Mouse (Mus musculus) ES-E14 (cell line): ENCODE measurements around the gene Deaf1. TPM values are rescaled to one million over a fixed set of nuclear protein-coding genes. Genes with fewer than 3 reads are reported as not detected.
A peak's percentile ranks its signal among the peaks of the same experiment; 100 is the strongest.

Experiments used
- DNase-seq: peaks from one replicate; pipeline ENCODE4 v3.0.0-alpha.2; 2013; ENCODE audit warnings: low read depth, low spot score
- H3K27ac ChIP-seq: 2 replicates; pipeline ENCODE4 v1.5.1; 2012; ENCODE audit warnings: low read depth, mild to moderate bottlenecking, low read length, moderate library complexity, mixed read lengths; ENCODE audit not compliant: poor library complexity, insufficient read depth, severe bottlenecking
- H3K36me3 ChIP-seq: 2 replicates; pipeline ENCODE4 v1.6.1; 2012; ENCODE audit warnings: mild to moderate bottlenecking, low read length, moderate library complexity, mixed read lengths; ENCODE audit not compliant: control insufficient read depth, poor library complexity, insufficient read depth, severe bottlenecking
- H3K4me1 ChIP-seq, 2 experiments: fragments of 150-350 bp in 1 of 2; sonication (generic) in 1 of 2; 2 replicates each; pipeline ENCODE4 v1.6.1; 2012; ENCODE audit warnings: low read length in 2 of 2, mild to moderate bottlenecking in 1 of 2, mixed read lengths in 1 of 2; ENCODE audit not compliant: control insufficient read depth in 2 of 2, insufficient read depth in 2 of 2, poor library complexity in 1 of 2
- H3K4me3 ChIP-seq, 2 experiments: fragments of 150-350 bp in 1 of 2; sonication (generic) in 1 of 2; 2 replicates each; pipeline ENCODE4 v1.5.1; 2012; ENCODE audit warnings: low read length in 2 of 2, low read depth in 1 of 2, mild to moderate bottlenecking in 1 of 2, mixed read lengths in 1 of 2; ENCODE audit not compliant: insufficient read depth in 1 of 2, poor library complexity in 1 of 2, severe bottlenecking in 1 of 2
- H3K9ac ChIP-seq: 2 replicates; pipeline ENCODE4 v1.6.1; 2012; ENCODE audit warnings: low read depth, mild to moderate bottlenecking, low read length, mixed read lengths; ENCODE audit not compliant: poor library complexity, insufficient read depth, severe bottlenecking
- H3K9me3 ChIP-seq: fragments of 150-350 bp; sonication (generic); 2 replicates; pipeline ENCODE4 v1.6.1; 2012; ENCODE audit warnings: low read depth, mild to moderate bottlenecking, low read length; ENCODE audit not compliant: control insufficient read depth, insufficient read depth
- CHD2 ChIP-seq: IDR thresholded peaks from 2 replicates; pipeline ENCODE4 v1.6.1; 2014; ENCODE audit warnings: mild to moderate bottlenecking, low read depth, low read length, inconsistent platforms
- HCFC1 ChIP-seq: IDR thresholded peaks from 2 replicates; pipeline ENCODE4 v1.6.1; 2012; ENCODE audit warnings: low read length, inconsistent platforms, borderline replicate concordance; ENCODE audit not compliant: insufficient read depth
- MAFK ChIP-seq: IDR thresholded peaks from 2 replicates; pipeline ENCODE4 v1.6.1; 2014; ENCODE audit warnings: mild to moderate bottlenecking, low read depth, low read length, inconsistent platforms; ENCODE audit not compliant: insufficient read depth
- ZC3H11A ChIP-seq: IDR thresholded peaks from 2 replicates; pipeline ENCODE4 v1.6.1; 2012; ENCODE audit warnings: low read depth, mild to moderate bottlenecking, inconsistent platforms, low read length, borderline replicate concordance
- ZNF384 ChIP-seq: IDR thresholded peaks from 2 replicates; pipeline ENCODE4 v1.6.1; 2012; ENCODE audit warnings: low read depth, low read length, inconsistent platforms
- in situ Hi-C, 2 experiments: fragments of 600-800 bp; cut with MboI; formaldehyde crosslinking; loops; one replicate each; pipeline ENCODE4 v1.15.1; 2025; ENCODE audit warnings: low sequenced_read_pairs in 2 of 2, inconsistent platforms in 1 of 2; ENCODE audit not compliant: unreplicated experiment in 2 of 2
- total RNA-seq: library from RNA; depleted of rRNA; stranded (reverse); fragments of 300-350 nt; gene quantifications from 2 replicates; pipeline ENCODE4 v1.2.3, GENCODE M21; 2012

Gene Deaf1
- total RNA-seq, 1 experiment: 23.7 TPM

DNA sequence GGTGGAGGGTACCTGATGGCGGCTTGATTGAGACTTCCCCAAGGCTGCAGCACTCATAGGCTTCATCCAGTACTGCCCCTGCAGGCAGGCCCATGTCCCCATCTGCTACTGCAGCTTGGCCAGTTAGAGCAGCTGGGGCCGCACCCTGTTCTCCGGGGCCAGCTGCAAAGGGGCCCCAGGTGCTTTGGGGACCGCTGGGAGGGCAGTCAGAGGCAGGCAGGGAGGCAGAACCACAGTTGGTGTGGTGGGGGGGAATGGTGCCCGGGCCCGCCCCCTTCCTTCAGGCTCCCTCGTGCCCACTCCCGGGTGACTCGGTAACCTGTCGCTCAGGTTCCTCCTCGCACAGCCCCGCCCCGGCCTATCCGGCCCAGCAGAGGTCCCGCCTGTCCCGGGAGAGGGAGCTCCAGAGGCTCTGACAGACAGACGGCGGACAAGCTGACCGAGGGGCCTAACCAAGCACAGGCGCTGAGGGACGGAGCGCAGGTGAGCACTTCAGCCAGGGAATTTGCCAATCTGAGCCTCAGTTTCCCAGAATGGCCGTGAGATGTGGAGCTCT lies 11.2 kb upstream of the Deaf1 start, which contains the start of gene Eps8l2:
TSS of gene Eps8l2 (plus strand) at position 305 of the 556 bp plus-strand sequence.
- no peak for TF ChIP-seq CHD2
- TF ChIP-seq MAFK: no peak
- TF ChIP-seq ZNF384: no peak
- no peak for TF ChIP-seq HCFC1
- no peak for TF ChIP-seq ZC3H11A
- in situ Hi-C loops: no loop called here
- Histone ChIP-seq H3K9me3 (no peaks in the 10 kb centered on the region), H3K9ac (peak within 1 kb of the TSS; percentile 45; the same call in 1 of the 2 replicates), H3K4me3 (peak within 1 kb of the TSS; percentile 72), H3K27ac (0 out of 2 replicates have a peak within 1 kb of the TSS, but pooled peaks have one; percentile 6), H3K36me3 (no peaks in the 10 kb centered on the region), H3K4me1 (peaks cover 11 to 17% of the 10 kb centered on the region in 2 experiments; a peak in 3 of 4 replicates)
- DNase-seq: no peak

DNA sequence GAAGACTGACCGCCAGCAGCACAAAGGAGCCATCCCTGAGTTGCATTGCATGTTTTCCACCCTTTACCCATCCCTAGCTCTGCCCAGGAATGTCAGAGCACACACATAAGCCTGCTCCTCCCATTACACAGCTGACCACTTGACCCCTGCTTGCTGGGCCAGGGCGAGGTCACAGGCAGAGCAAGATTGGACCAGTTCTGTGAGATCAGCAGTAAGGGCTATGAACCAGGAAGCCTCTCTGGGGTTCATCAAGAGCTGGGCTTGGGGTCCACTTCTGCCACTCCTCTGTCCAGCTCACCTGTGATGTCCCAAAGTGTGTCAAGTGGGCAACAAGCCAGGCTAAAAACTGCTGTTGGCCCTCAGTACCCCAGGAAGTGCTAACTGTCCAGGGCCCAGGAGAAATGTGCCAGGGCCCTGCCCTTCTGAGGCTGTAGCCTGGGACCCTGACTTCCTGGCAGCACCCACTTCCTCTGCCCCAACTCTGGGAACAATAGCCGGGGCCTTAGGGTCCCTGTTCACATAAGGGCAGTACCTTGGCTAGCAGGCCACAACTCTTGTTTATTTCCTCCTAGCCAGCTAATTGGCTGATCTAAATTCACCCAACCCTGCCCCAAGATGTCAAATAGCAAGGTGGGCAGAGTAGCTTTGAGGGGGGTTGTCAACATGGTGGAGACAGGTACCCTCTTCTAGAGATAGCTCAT lies 10.4 kb upstream of the Deaf1 start:
- Histone ChIP-seq H3K36me3 (no peaks in the 10 kb centered on the region), H3K4me1 (peaks cover 11 to 17% of the 10 kb centered on the region in 2 experiments; a peak in 3 of 4 replicates), H3K9me3 (no peaks in the 10 kb centered on the region), H3K27ac (no peak overlapping the region), H3K9ac (no peak overlapping the region), H3K4me3 (peak overlapping the region in 1 of 2 experiments; percentile 72; a peak in 1 of 4 replicates)
- DNase-seq: no peak
- in situ Hi-C loops: no loop called here
- TF ChIP-seq ZC3H11A: no peak
- no peak for TF ChIP-seq CHD2

DNA sequence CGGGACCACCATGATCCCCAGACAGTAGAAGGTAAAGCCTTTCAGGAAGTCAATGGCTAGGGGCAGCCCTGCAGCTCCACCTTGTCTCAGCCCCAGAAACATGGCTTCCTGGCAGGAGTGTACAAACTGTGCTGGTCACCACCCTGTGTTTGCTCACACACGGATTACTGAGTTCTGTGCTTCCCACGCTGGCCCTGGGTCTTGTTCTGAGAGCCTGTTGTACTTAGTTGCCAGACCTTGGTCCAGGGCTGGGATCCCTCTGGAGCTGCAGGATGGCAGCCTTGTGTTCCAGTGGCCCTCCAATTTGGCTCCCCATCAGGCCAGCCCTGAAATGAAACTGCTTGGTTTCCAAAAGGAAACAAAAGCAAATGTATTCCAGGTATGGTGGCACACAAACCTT lies 8.8 kb upstream of the Deaf1 start:
- H3K27ac ChIP-seq: no peak overlapping the region
- H3K4me3 ChIP-seq: no peak overlapping the region
- H3K4me1 ChIP-seq: peaks cover 11 to 14% of the 10 kb centered on the region in 2 experiments; a peak in 3 of 4 replicates
- H3K9me3 ChIP-seq: no peaks in the 10 kb centered on the region
- DNase-seq: no peak
- no peak overlapping the region for H3K9ac ChIP-seq
- in situ Hi-C loops: no loop called here
- no peak for TF ChIP-seq ZC3H11A
- TF ChIP-seq MAFK: no peak
- H3K36me3 ChIP-seq: no peaks in the 10 kb centered on the region

DNA sequence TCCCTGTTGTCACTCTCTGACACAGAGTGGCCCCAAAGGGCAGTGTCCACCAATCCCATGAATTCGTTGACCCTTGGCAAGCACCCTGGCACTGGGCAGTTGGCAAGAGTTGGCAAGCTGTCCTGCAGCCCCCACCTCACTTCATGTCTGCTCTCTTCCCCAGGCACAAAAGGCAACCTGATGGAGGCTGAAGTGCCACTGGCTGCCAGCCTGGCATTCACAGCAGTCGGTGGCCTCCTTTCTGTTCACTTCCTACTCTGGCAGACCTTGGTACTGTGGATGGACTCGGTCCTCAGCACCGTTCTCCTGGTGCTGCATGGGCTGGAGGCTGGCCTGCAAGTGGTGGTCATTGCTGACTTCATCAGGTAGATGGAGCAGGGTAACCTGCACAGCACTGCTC lies 8.2 kb upstream of the Deaf1 start:
- Histone ChIP-seq H3K9me3 (no peaks in the 10 kb centered on the region), H3K36me3 (no peaks in the 10 kb centered on the region), H3K9ac (no peak overlapping the region), H3K4me1 (peaks cover 7 to 11% of the 10 kb centered on the region in 2 experiments; a peak in 3 of 4 replicates), H3K4me3 (no peak overlapping the region), H3K27ac (no peak overlapping the region)
- DNase-seq: no peak
- TF ChIP-seq MAFK (no peak), ZNF384 (no peak), ZC3H11A (no peak)
- in situ Hi-C loops: no loop called here
